Mouse (Mus musculus) NIH3T3 (cell line): ENCODE data around the gene Prol1.
"Not testable (repeated sequence)": the region's sequence is repeated elsewhere in the genome, so short reads cannot be mapped to it uniquely, and the experiment has no call there.

ENCODE experiments used
- DNase-seq: peaks from one replicate; pipeline ENCODE4 v3.0.0-alpha.2; 2012; ENCODE audit warnings: low read depth

Prol1 gene

GRCm38 (mm10) chr5:88317012-88317411 lies at the start of gene Prol1:
TSS of gene Prol1 (plus strand) at chr5:88317312.
- DNase-seq: no peak

GRCm38 (mm10) chr5:88268619-88269018 lies 48.5 kb upstream of the Prol1 start, which contains the start of gene Gm7714:
TSS of gene Gm7714 (plus strand) at chr5:88268919.
- no peak for DNase-seq

DNA sequence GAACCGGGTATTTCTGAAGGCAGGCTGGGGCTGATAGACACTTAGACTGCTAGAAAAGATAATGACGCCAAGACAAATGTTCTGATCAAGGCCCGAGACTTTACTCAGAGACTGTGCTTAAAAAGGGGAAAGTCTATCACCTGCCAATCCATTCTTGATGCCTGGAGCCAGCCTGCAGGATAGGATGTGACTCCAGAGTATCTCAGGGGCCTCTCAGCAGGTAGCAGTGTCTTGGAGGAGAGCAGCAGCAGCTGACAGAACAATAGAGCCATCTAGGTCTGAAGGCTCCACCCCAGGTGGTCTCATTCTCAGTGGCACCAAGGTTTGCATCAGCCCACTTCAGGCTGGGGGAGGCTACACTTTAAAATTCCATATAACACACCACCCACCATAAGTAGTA lies 5.8 kb upstream of the Prol1 start:
- DNase-seq: not testable (repeated sequence)

DNA sequence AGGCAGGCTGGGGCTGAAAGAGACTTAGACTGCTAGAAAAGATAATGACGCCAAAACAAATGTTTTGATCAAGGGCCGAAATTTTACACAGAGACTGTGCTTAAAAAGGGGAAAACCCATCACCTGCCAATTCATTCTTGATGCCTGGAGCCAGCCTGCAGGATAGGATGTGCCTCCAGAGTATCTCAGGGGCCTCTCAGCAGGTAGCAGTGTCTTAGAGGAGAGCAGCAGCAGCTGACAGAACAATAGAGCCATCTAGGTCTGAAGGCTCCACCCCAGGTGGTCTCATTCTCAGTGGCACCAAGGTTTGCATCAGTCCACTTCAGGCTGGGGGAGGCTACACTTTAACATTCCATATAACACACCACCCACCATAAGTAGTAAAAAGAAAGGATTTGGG lies 31.4 kb downstream of the Prol1 start:
- not testable (repeated sequence) for DNase-seq

GRCm38 (mm10) chr5:88364768-88365167 lies 47.7 kb downstream of the Prol1 start:
- peak; percentile 79 for DNase-seq

DNA sequence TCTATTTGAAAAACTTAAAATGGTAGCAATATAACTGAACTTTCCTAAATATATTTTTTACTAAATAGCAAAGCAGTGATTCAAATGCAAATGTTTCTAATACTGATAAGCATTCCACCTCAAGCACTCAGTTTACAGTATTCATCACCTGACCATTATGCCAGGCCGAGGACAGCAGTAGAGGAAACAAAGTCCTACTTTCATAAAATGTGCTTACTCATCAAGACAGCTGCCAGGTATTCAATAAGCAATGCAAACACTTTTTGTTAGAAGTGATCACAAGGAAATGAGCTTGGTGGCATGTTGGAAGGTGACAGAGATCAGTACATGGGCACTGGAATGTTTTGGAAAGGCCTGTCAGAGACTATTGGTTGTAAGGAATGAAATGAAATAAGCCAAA lies 49.8 kb downstream of the Prol1 start:
- DNase-seq: no peak

- no peak for DNase-seq
These were observed 53.6 kb downstream of the Prol1 start for GRCm38 (mm10) chr5:88370578-88371232.

GRCm38 (mm10) chr5:88372563-88372962 lies 55.5 kb downstream of the Prol1 start:
- DNase-seq: no peak

DNA sequence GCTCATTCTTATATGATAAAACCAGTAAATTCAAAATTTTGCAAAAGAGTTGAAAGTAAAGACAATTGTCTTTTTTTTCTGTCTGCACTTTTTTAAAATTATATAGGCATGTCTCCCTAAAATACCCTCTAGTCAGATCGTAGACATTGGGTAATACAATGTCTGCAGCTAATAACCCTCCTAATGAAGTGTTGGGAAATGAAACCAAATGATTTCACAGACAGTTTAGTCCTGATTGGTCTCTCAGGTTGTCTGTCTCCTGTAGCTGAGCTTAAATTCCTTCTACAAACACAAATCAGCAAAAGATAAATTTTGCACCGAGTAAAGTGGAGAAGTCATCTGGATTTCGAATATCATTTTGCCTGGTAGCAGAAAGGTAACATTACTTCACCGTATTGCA lies 58.7 kb downstream of the Prol1 start, which contains the start of gene Amtn:
TSS of gene Amtn (plus strand) at position 301 of the 400 bp plus-strand sequence.
- no peak for DNase-seq
